Mouse (Mus musculus) heart, adult 2 months (tissue): Measurements from ENCODE around the gene Ifngr1. TPM values are rescaled to one million over a fixed set of nuclear protein-coding genes. Genes with fewer than 3 reads are reported as not detected.

Experiments
- DNase-seq, 2 experiments: peaks; one replicate each; pipeline ENCODE4 v3.0.0; 2021
- H3K27ac ChIP-seq: fragments of 200-600 bp; 2 replicates; pipeline ENCODE4 v1.8.1; 2022
- H3K27me3 ChIP-seq: fragments of 200-500 bp; 2 replicates; pipeline ENCODE4 v1.6.1; 2012; ENCODE audit warnings: mild to moderate bottlenecking, low read length, inconsistent platforms, mixed read lengths; ENCODE audit not compliant: control insufficient read depth, insufficient read depth
- H3K36me3 ChIP-seq: fragments of 200-500 bp; 2 replicates; pipeline ENCODE4 v1.6.1; 2012; ENCODE audit warnings: low read length, inconsistent platforms; ENCODE audit not compliant: control insufficient read depth, insufficient read depth
- H3K4me1 ChIP-seq: fragments of 200-500 bp; 2 replicates; pipeline ENCODE4 v1.6.1; 2011; ENCODE audit warnings: low read length; ENCODE audit not compliant: control insufficient read depth, insufficient read depth
- H3K4me3 ChIP-seq: fragments of 200-600 bp; 2 replicates; pipeline ENCODE4 v1.8.1; 2022
- H3K79me2 ChIP-seq: fragments of 200-500 bp; replicated peaks from 2 replicates; pipeline ENCODE4 v1.6.1; 2012; ENCODE audit warnings: mild to moderate bottlenecking, inconsistent platforms, low read length, moderate library complexity, mixed read lengths; ENCODE audit not compliant: control insufficient read depth, insufficient read depth
- H3K9ac ChIP-seq: fragments of 200-500 bp; 2 replicates; pipeline ENCODE4 v1.6.1; 2012; ENCODE audit warnings: low read depth, mild to moderate bottlenecking, control low read depth, inconsistent platforms, low read length, mixed read lengths
- CTCF ChIP-seq: fragments of 200-600 bp; IDR thresholded peaks from 2 replicates; pipeline ENCODE4 v1.8.1; 2022; ENCODE audit warnings: antibody characterized with exemption, mild to moderate bottlenecking, moderate library complexity
- EP300 ChIP-seq: fragments of 200-500 bp; IDR thresholded peaks from 2 replicates; pipeline ENCODE4 v1.6.1; 2011; ENCODE audit warnings: low read depth, low read length, control low read depth; ENCODE audit not compliant: insufficient read depth
- POLR2A ChIP-seq: fragments of 200-500 bp; IDR thresholded peaks from 2 replicates; pipeline ENCODE4 v1.6.1; 2011; ENCODE audit warnings: mild to moderate bottlenecking, low read depth, low read length, control low read depth; ENCODE audit not compliant: insufficient read depth
- WGBS: fragments of 180-500 bp; shearing (Covaris S2); methylation state at CpG from one replicate; pipeline ENCODE4 v1.1.7; 2018; 5-methylcytosine and 5-hydroxymethylcytosine counted together
- intact Hi-C: fragments of 180-260 bp; cut with DNase I; formaldehyde crosslinking; loops from one replicate; pipeline ENCODE4 v1.15.1; 2025
- polyA plus RNA-seq: library from polyadenylated mRNA; depleted of rRNA; stranded (reverse); fragments of >200 nt; gene quantifications from 2 replicates; pipeline ENCODE4 v1.2.3, GENCODE M21; 2012
- total RNA-seq, 2 experiments: library from RNA; stranded (reverse); gene quantifications; 2 replicates each; pipeline ENCODE4 v1.2.3; 2021

The Ifngr1 gene
- total and polyA plus RNA-seq, 3 experiments, result 27.2 to 51.2 (median 48.2) TPM

DNA sequence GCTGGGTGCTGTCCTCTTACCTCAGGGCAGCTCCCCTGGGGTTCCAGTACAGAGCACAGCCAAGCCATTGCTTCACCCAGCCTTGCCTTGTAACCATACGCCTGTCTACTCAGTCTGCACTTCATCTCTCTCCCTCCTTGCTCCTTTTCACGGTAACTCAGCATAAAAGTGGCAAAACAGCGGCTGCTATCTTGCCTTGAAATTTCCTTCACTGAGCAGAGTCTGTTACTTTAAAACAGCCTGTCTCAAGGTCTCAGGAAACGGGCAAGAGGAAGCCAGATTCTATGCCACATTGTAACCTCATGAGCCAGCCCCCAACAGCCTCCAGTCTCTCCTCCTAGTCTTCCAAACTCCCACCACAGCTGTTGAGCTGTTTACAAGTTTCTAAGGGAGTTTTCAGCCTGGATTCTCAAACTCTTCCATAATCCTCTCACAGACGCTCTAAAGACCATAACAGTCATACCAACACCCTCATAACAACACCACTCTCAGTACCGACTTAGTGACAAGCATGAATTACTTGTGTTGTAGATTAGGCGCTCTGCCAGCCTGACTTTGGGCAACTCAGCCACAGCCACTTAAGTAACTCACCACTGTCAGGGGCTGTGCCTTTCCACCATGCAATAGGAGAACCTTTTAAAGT lies 21.5 kb downstream of the Ifngr1 start:
- TF ChIP-seq CTCF (no peak), EP300 (no peak), POLR2A (0 out of 2 replicates have a peak, but pooled peaks have one; percentile 12)
- intact Hi-C loops, result no loop called here
- peak in 1 of 2 experiments; percentile 51 for DNase-seq
- no peak overlapping the region for H3K9ac ChIP-seq
- H3K27ac ChIP-seq, result peak overlapping the region; percentile 72
- peaks cover 10% of the 10 kb centered on the region for H3K36me3 ChIP-seq
- H3K4me1 ChIP-seq, result peaks cover 14% of the 10 kb centered on the region
- no peak overlapping the region for H3K4me3 ChIP-seq
- no peaks in the 10 kb centered on the region for H3K27me3 ChIP-seq
- H3K79me2 ChIP-seq, result no peaks in the 10 kb centered on the region
- 19% methylated on average over 7 of the region's 7 CpGs for WGBS

DNA sequence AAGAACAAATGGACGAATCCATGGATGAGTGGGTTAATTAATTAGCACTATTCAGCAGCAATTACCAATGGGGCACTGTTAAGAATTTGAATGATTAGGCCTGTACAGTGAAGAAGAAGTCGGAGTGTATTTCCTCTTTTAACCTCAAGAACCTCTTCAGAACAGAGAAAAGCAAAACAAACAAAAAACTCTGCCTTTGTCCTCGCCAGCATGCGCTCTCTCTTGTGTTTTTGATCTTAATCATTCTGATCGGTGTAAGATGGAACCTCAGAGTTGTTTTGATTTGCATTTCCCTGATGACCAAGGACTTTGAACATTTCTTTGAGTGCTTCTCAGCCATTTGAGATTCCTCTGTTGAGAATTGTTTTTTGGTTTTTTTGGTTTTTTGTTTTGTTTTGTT lies 28.0 kb downstream of the Ifngr1 start:
- no peak overlapping the region for H3K27ac ChIP-seq
- no peaks in the 10 kb centered on the region for H3K4me1 ChIP-seq
- no peaks in the 10 kb centered on the region for H3K79me2 ChIP-seq
- no peak overlapping the region for H3K9ac ChIP-seq
- TF ChIP-seq POLR2A (no peak), EP300 (no peak), CTCF (no peak)
- 72% methylated on average over 5 of the region's 5 CpGs for WGBS
- intact Hi-C loops, result no loop called here
- no peak overlapping the region for H3K4me3 ChIP-seq
- no peaks in the 10 kb centered on the region for H3K36me3 ChIP-seq
- no peaks in the 10 kb centered on the region for H3K27me3 ChIP-seq
- no peak for DNase-seq

- H3K27ac ChIP-seq, result no peak within 1 kb of the TSS
These were observed 29.8 kb downstream of the Ifngr1 start, which contains the start of gene Il22ra2 for GRCm38 (mm10) chr10:19621408-19622048. Il22ra2 (plus strand) TSS chr10:19621998.

GRCm38 (mm10) chr10:19624617-19625016 lies 32.9 kb downstream of the Ifngr1 start:
- no peak overlapping the region for H3K27ac ChIP-seq
- H3K27me3 ChIP-seq, result no peaks in the 10 kb centered on the region
- no peak for DNase-seq
- TF ChIP-seq CTCF (no peak), EP300 (no peak), POLR2A (no peak)
- no peaks in the 10 kb centered on the region for H3K4me1 ChIP-seq
- no peak overlapping the region for H3K9ac ChIP-seq
- intact Hi-C loops, result no loop called here
- no peak overlapping the region for H3K4me3 ChIP-seq
- no peaks in the 10 kb centered on the region for H3K36me3 ChIP-seq
- H3K79me2 ChIP-seq, result no peaks in the 10 kb centered on the region
- 81% methylated on average over 1 of the region's 1 CpGs for WGBS

More at GRCm38 (mm10) chr10:19621408-19622048, 29.8 kb downstream of the Ifngr1 start, which contains the start of gene Il22ra2:
- 85% methylated on average over 2 of the region's 2 CpGs for WGBS
- DNase-seq, result no peak
- Histone ChIP-seq H3K27me3 (no peaks in the 10 kb centered on the region), H3K79me2 (no peaks in the 10 kb centered on the region), H3K4me3 (no peak within 1 kb of the TSS), H3K36me3 (no peaks in the 10 kb centered on the region), H3K4me1 (no peaks in the 10 kb centered on the region), H3K9ac (no peak within 1 kb of the TSS)
- intact Hi-C loops, result no loop called here
- TF ChIP-seq CTCF (no peak), EP300 (no peak), POLR2A (no peak)

DNA sequence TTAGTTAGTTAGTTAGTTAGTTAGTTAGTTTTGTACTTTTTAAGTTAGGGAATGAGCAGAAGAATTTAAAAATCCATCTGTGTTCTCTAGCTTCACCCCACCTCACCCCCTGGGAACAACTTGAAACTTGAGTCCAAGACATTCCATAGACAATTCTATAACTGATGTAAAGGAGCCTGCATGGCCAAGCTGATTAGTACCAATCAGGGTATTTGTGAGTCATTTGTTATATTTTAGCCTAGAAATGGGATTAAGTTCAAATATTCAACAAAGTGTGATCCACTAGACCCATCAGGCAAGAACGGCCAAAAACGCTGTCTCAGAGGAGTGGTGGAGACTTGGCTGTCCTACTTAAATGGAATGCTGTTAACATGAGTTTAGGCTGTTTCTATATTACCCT lies 35.6 kb downstream of the Ifngr1 start:
- Histone ChIP-seq H3K9ac (no peak overlapping the region), H3K27me3 (no peaks in the 10 kb centered on the region), H3K79me2 (no peaks in the 10 kb centered on the region), H3K4me1 (no peaks in the 10 kb centered on the region), H3K36me3 (no peaks in the 10 kb centered on the region), H3K27ac (no peak overlapping the region; the same call in 1 of the 2 replicates), H3K4me3 (no peak overlapping the region)
- 85% methylated on average over 2 of the region's 2 CpGs for WGBS
- intact Hi-C loops, result no loop called here
- TF ChIP-seq POLR2A (no peak), CTCF (no peak), EP300 (no peak)
- no peak for DNase-seq

- Histone ChIP-seq H3K79me2 (no peaks in the 10 kb centered on the region), H3K4me3 (no peak overlapping the region), H3K27ac (no peak overlapping the region), H3K4me1 (no peaks in the 10 kb centered on the region), H3K27me3 (no peaks in the 10 kb centered on the region), H3K36me3 (no peaks in the 10 kb centered on the region), H3K9ac (no peak overlapping the region)
- TF ChIP-seq EP300 (peak; percentile 44; the same call in 1 of the 2 replicates), CTCF (no peak), POLR2A (no peak)
- DNase-seq, result peak in 1 of 2 experiments; percentile 53
- intact Hi-C loops, result no loop called here
- 79% methylated on average over 4 of the region's 4 CpGs for WGBS
These were observed 36.0 kb downstream of the Ifngr1 start for GRCm38 (mm10) chr10:19627748-19628147.
